Mouse (Mus musculus) limb, embryonic 11.5 days (tissue): ENCODE measurements at regions not wholly inside any gene's neighbourhood (a gene's known extent, or its start where the extent isn't known, plus 50 kb on each side); places are given as distances from the start of the nearest gene placed in this dataset.

ENCODE experiments used
- ATAC-seq: fragments of 200-750 bp; cut with Nextera tagmentation; 2 replicates; pipeline ENCODE4 v1.8.0; 2017; ENCODE audit warnings: low read depth; ENCODE audit not compliant: insufficient number of reproducible peaks, low FRiP score, low TSS enrichment
- DNase-seq: peaks from one replicate; pipeline ENCODE4 v3.0.0-alpha.2; 2015; ENCODE audit warnings: low spot score
- H3K27ac ChIP-seq: fragments of 300-500 bp; sonication (generic); replicated peaks from 2 replicates; pipeline ENCODE4 v1.5.1; 2014; ENCODE audit warnings: low read depth, mild to moderate bottlenecking, low read length
- H3K27me3 ChIP-seq: fragments of 300-500 bp; sonication (generic); 2 replicates; pipeline ENCODE4 v1.6.1; 2014; ENCODE audit warnings: mild to moderate bottlenecking, low read length, mixed read lengths; ENCODE audit not compliant: control insufficient read depth, insufficient read depth
- H3K36me3 ChIP-seq: fragments of 300-500 bp; sonication (generic); 2 replicates; pipeline ENCODE4 v1.6.1; 2014; ENCODE audit warnings: mild to moderate bottlenecking, low read length, moderate library complexity, mixed read lengths; ENCODE audit not compliant: control insufficient read depth, insufficient read depth
- H3K4me1 ChIP-seq: fragments of 300-500 bp; sonication (generic); 2 replicates; pipeline ENCODE4 v1.6.1; 2014; ENCODE audit warnings: low read length, mixed read lengths; ENCODE audit not compliant: control insufficient read depth, insufficient read depth
- H3K4me2 ChIP-seq: fragments of 300-500 bp; sonication (generic); 2 replicates; pipeline ENCODE4 v1.6.1; 2014; ENCODE audit warnings: low read depth, mild to moderate bottlenecking, moderate library complexity; ENCODE audit not compliant: severe bottlenecking
- H3K4me3 ChIP-seq: fragments of 300-500 bp; sonication (generic); 2 replicates; pipeline ENCODE4 v1.5.1; 2014; ENCODE audit warnings: low read depth, low read length
- H3K9ac ChIP-seq: fragments of 300-500 bp; sonication (generic); 2 replicates; pipeline ENCODE4 v1.6.1; 2014; ENCODE audit warnings: mild to moderate bottlenecking, low read length
- H3K9me3 ChIP-seq: fragments of 300-500 bp; sonication (generic); 2 replicates; pipeline ENCODE4 v1.6.1; 2016; ENCODE audit warnings: low read length; ENCODE audit not compliant: control insufficient read depth
- WGBS: fragments of 180-500 bp; shearing (Covaris S2); extraction: QIAGEN DNeasy Blood & Tissue Kit; methylation state at CpG from one replicate; pipeline ENCODE4 v1.1.7; 2014; 5-methylcytosine and 5-hydroxymethylcytosine counted together

DNA sequence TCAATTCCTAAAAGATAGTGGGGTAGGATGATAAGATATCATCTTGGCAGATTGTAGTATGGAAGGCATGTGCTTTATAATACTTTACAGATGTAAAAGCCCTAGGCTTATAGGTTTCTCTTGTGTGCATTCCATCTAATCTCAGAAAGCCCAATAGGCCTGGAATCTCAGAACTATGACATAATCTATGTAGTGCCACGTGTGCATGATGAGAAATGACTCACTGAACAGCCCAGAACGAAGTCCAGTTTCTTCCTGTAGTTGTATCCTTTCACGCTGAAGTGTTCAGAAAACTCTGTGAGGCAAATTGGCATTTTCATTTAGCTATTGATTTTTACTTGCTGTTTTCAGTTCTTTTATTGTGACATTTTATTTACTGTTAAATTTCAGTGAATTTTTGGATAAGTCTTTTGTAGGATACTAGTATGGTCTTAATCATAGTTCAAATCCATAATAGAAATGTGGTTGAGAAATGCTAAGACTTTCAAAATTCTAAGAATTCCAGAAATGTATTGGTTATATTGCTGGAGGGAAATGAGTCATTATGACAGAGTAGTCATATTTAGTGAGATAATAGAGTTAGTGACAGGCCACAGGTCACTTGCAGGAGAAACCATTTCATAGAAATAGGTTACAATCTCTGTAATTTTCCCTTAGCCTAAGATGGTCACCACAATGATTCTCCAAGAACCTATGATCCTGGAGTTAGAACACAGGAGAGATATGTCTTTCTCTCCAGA is 1229.3 kb upstream of the Slc10a2 start:
- Histone ChIP-seq H3K4me2 (no peak overlapping the region), H3K27me3 (no peaks in the 10 kb centered on the region), H3K36me3 (no peaks in the 10 kb centered on the region), H3K27ac (no peak overlapping the region), H3K9me3 (no peaks in the 10 kb centered on the region), H3K4me3 (no peak overlapping the region), H3K9ac (no peak overlapping the region), H3K4me1 (no peaks in the 10 kb centered on the region)
- ATAC-seq (no peak), DNase-seq (no peak)
- WGBS: 84% methylated on average over 3 of the region's 3 CpGs

- no peaks in the 10 kb centered on the region for H3K36me3 ChIP-seq
- no peaks in the 10 kb centered on the region for H3K4me1 ChIP-seq
- H3K27me3 ChIP-seq: no peaks in the 10 kb centered on the region
- DNase-seq: no peak
- no peak overlapping the region for H3K9ac ChIP-seq
- no peak overlapping the region for H3K4me3 ChIP-seq
- ATAC-seq: no peak
- no peaks in the 10 kb centered on the region for H3K9me3 ChIP-seq
- no peak overlapping the region for H3K27ac ChIP-seq
- H3K4me2 ChIP-seq: no peak overlapping the region
- 85% methylated on average over 1 of the region's 1 CpGs for WGBS
Measured at GRCm38 (mm10) chr8:6321346-6321745, 1216.2 kb upstream of the Slc10a2 start.

DNA sequence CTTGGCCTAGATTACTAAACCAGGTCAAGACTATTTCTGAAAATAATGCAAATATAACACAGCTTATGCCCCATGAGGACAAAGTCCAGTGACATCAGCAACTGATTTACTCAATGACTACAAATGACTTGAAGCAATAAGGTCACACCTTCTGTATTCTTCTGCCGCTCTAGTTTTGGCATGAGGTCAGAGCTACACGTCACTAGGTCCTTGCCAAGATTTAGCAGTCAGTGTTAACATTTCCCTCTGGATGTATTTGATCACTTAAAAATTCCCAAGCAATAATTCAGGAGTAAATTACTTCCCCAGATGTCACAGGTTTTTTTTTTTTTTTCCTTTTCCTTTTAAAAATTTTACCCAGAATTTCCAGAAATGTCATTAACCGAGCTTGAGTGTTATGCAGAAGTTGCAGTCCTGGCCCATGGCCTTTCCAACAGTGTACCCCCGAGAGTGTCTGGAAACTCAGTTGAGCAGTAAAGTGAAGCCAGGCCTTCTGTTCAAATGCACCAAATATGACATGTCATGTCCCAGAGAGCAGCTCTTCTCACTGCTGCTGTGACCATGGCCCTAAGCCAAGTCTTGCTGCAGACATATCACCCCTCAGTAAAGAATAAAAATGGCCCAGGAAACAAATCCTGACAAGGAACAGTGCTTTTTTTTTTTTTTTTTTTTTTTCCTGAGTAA is 1210.2 kb upstream of the Slc10a2 start:
- H3K4me1 ChIP-seq: no peaks in the 10 kb centered on the region
- H3K27ac ChIP-seq: no peak overlapping the region
- no peak overlapping the region for H3K9ac ChIP-seq
- 73% methylated on average over 4 of the region's 4 CpGs for WGBS
- no peak overlapping the region for H3K4me2 ChIP-seq
- no peaks in the 10 kb centered on the region for H3K36me3 ChIP-seq
- H3K9me3 ChIP-seq: no peaks in the 10 kb centered on the region
- DNase-seq (no peak), ATAC-seq (peak; percentile 68; the same call in 1 of the 2 replicates)
- H3K4me3 ChIP-seq: no peak overlapping the region
- no peaks in the 10 kb centered on the region for H3K27me3 ChIP-seq

GRCm38 (mm10) chr8:6288889-6289288 is 1183.7 kb upstream of the Slc10a2 start:
- ATAC-seq: no peak
- H3K9ac ChIP-seq: no peak overlapping the region
- no peak overlapping the region for H3K4me3 ChIP-seq
- no peak overlapping the region for H3K4me2 ChIP-seq
- DNase-seq: no peak
- WGBS: 71% methylated on average over 3 of the region's 3 CpGs
- no peaks in the 10 kb centered on the region for H3K36me3 ChIP-seq
- H3K9me3 ChIP-seq: no peaks in the 10 kb centered on the region
- H3K4me1 ChIP-seq: no peaks in the 10 kb centered on the region
- H3K27me3 ChIP-seq: no peaks in the 10 kb centered on the region
- no peak overlapping the region for H3K27ac ChIP-seq

DNA sequence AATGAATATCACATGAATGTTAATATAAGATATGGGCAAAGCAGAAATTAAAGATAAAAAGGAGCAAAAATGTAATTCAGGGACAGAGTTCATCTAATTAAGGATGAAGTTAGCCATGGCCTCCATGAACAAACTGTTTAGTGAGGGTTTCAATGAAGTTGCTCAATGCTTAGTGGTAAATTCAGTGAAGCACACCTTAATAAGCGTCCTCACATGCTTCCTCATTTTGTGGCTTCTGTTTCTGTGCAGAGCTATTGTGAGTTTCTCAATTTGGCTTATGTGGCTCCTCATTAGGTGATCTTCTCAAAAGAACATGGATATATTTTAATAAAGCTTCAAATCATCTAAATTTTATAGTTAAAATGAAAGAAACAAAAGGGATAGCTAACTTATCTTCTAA is 1174.8 kb upstream of the Slc10a2 start:
- no peak overlapping the region for H3K4me3 ChIP-seq
- no peaks in the 10 kb centered on the region for H3K27me3 ChIP-seq
- no peak overlapping the region for H3K4me2 ChIP-seq
- no peak overlapping the region for H3K9ac ChIP-seq
- DNase-seq (no peak), ATAC-seq (no peak)
- H3K4me1 ChIP-seq: no peaks in the 10 kb centered on the region
- no peaks in the 10 kb centered on the region for H3K36me3 ChIP-seq
- no peak overlapping the region for H3K27ac ChIP-seq
- H3K9me3 ChIP-seq: no peaks in the 10 kb centered on the region
- 93% methylated on average over 1 of the region's 1 CpGs for WGBS
